Mouse (Mus musculus) kidney, postnatal 0 days (tissue): ENCODE data around the gene Dapk2. TPM values are rescaled to one million over a fixed set of nuclear protein-coding genes. Genes with fewer than 3 reads are reported as not detected.

Source experiments
- ATAC-seq: fragments of 200-750 bp; cut with Nextera tagmentation; replicated peaks from 2 replicates; pipeline ENCODE4 v1.8.0; 2017; ENCODE audit warnings: low read depth, moderate number of reproducible peaks, moderate TSS enrichment, moderate library complexity; ENCODE audit not compliant: low FRiP score
- DNase-seq: peaks from one replicate; pipeline ENCODE4 v3.0.0-alpha.2; 2016; ENCODE audit warnings: low spot score
- H3K27ac ChIP-seq: fragments of 300-500 bp; sonication (generic); 2 replicates; pipeline ENCODE4 v1.5.1; 2014; ENCODE audit warnings: mild to moderate bottlenecking
- H3K27me3 ChIP-seq: fragments of 300-500 bp; sonication (generic); 2 replicates; pipeline ENCODE4 v1.6.1; 2014; ENCODE audit warnings: low read length, mixed read lengths; ENCODE audit not compliant: insufficient read depth
- H3K36me3 ChIP-seq: fragments of 300-500 bp; sonication (generic); 2 replicates; pipeline ENCODE4 v1.6.1; 2014; ENCODE audit warnings: low read length, mixed read lengths; ENCODE audit not compliant: insufficient read depth
- H3K4me1 ChIP-seq: fragments of 300-500 bp; sonication (generic); replicated peaks from 2 replicates; pipeline ENCODE4 v1.6.1; 2014; ENCODE audit warnings: antibody characterized with exemption, low read length, mixed read lengths; ENCODE audit not compliant: insufficient read depth
- H3K4me2 ChIP-seq: fragments of 300-500 bp; sonication (generic); 2 replicates; pipeline ENCODE4 v1.6.1; 2014; ENCODE audit warnings: mild to moderate bottlenecking, low read length, moderate library complexity, mixed read lengths
- H3K4me3 ChIP-seq: fragments of 300-500 bp; sonication (generic); replicated peaks from 2 replicates; pipeline ENCODE4 v1.5.1; 2014; ENCODE audit warnings: low read depth, low read length
- H3K9ac ChIP-seq: fragments of 300-500 bp; sonication (generic); 2 replicates; pipeline ENCODE4 v1.6.1; 2014; ENCODE audit warnings: low read depth, low read length
- H3K9me3 ChIP-seq: fragments of 300-500 bp; sonication (generic); replicated peaks from 2 replicates; pipeline ENCODE4 v1.6.1; 2016; ENCODE audit warnings: low read length, inconsistent platforms, mixed read lengths
- CTCF ChIP-seq: IDR thresholded peaks from 2 replicates; pipeline ENCODE4 v1.5.1; 2016; ENCODE audit warnings: antibody characterized with exemption, low read depth, mild to moderate bottlenecking, moderate library complexity
- WGBS: fragments of 180-500 bp; shearing (Covaris S2); extraction: QIAGEN DNeasy Blood & Tissue Kit; methylation state at CpG from one replicate; pipeline ENCODE4 v1.1.7; 2014; 5-methylcytosine and 5-hydroxymethylcytosine counted together
- polyA plus RNA-seq: library from polyadenylated mRNA; unstranded; fragments of >200 nt; fragmentation: Nextera tagmentation; extraction: Ambion mirVana; gene quantifications from 2 replicates; pipeline ENCODE4 v1.2.1, GENCODE M21; 2015

The Dapk2 gene
- polyA plus RNA-seq, 1 experiment from 2014 or later, result 8.6 TPM

- Histone ChIP-seq H3K27ac (no peak overlapping the region), H3K27me3 (no peaks in the 10 kb centered on the region), H3K4me3 (no peak overlapping the region), H3K4me2 (no peak overlapping the region), H3K4me1 (no peaks in the 10 kb centered on the region), H3K9me3 (no peaks in the 10 kb centered on the region), H3K36me3 (no peaks in the 10 kb centered on the region), H3K9ac (no peak overlapping the region)
- ATAC-seq (no peak), DNase-seq (no peak)
- no peak for TF ChIP-seq CTCF
- 67% methylated on average over 2 of the region's 2 CpGs for WGBS
Observed at GRCm38 (mm10) chr9:66316603-66317002, 158.6 kb downstream of the Dapk2 start.

Other genes starting within 250 kb of the Dapk2 start
- gene Trip4, start 249.4 kb upstream of the Dapk2 start, polyA plus RNA-seq, result 20.4 and 24.7 TPM in 2 replicates
- 8.4 and 9.7 TPM in 2 replicates for gene Csnk1g1, start 249.3 kb upstream of the Dapk2 start, polyA plus RNA-seq
- 760 and 789 TPM in 2 replicates for gene Ppib, start 98.0 kb upstream of the Dapk2 start, polyA plus RNA-seq
- gene Snx22, start 88.5 kb upstream of the Dapk2 start, polyA plus RNA-seq, result 1.1 and 1.4 TPM in 2 replicates
- 131 and 141 TPM in 2 replicates for gene Snx1, start 31.6 kb upstream of the Dapk2 start, polyA plus RNA-seq
- 173 and 186 TPM in 2 replicates for gene Ciao2a, start 31.6 kb upstream of the Dapk2 start, polyA plus RNA-seq
- gene Herc1, start 192.2 kb downstream of the Dapk2 start, polyA plus RNA-seq, result 12.6 and 12.8 TPM in 2 replicates